Comparison of ENCODE assay signal across 26 mouse cellular contexts in genomic region chr2:113598321-113598720, GRCm38 (mm10).
DNase-seq lines count a peak whose midpoint lies in the region; TF ChIP-seq lines count a peak whose summit lies in the region.
"Had no signal": no experiment of that assay in that cellular context is flagged by ENCODE, and none has a peak within 500 bp of the region (broad histone marks: within the 10 kb centered on the region; RNA-seq: fewer than 3 reads in every experiment).

No protein-coding gene starts in this region.

- no peaks in the 10 kb centered on the region for H3K4me1 ChIP-seq in kidney, adult 2 months (ENCODE audit: control insufficient read depth, insufficient read depth, low read length)

- H3K27me3 ChIP-seq in kidney, adult 2 months (replicated peaks; ENCODE audit: control insufficient read depth, insufficient read depth, low read length): no peaks in the 10 kb centered on the region
- H3K27me3 ChIP-seq: embryonic facial prominence, embryonic 13.5 days; forebrain, embryonic 15.5 days; heart, embryonic 15.5 days; hindbrain, embryonic 13.5 days; intestine, embryonic 15.5 days had no signal

- TF ChIP-seq POLR2A in kidney, adult 2 months (IDR thresholded peaks at IDR 0.05; ENCODE audit: low read depth, low read length): no peak

- DNase-seq in gastrocnemius, adult 2 months: no peak
- DNase-seq in gastrocnemius, postnatal 14 days: no peak
- peak; percentile 25 for DNase-seq in heart, adult 8-10 months (ENCODE audit: low spot score)
- DNase-seq in heart, postnatal 10 days: no peak
- peak; percentile 30 for DNase-seq in kidney, adult 2 months
- DNase-seq in kidney, adult 18-20 months: no peak
- peak; percentile 4 to 24 for DNase-seq in kidney, postnatal 36 days
- DNase-seq in kidney, adult 11 months: no peak
- DNase-seq: adrenal gland, adult 8-10 months; adrenal gland, postnatal 25 days; cerebellum, adult 11-12 months; cerebellum, adult 8-10 months; cerebellum, postnatal 10 days; cerebellum, postnatal 36 days; embryo, embryonic 11 days; gastrocnemius, postnatal 10 days; heart, postnatal 36 days had no signal

- intact Hi-C loops in gastrocnemius, adult 2 months (cut with DNase I): no loop called here
- intact Hi-C loops in gastrocnemius, postnatal 14 days (cut with DNase I; ENCODE audit: low total_unique reads): no loop called here
- intact Hi-C loops in heart, postnatal 10 days (cut with DNase I): loop anchor here (5.0 kb wide), 1 partner anchor 61 kb away; no protein-coding TSS in a partner anchor

- 74% methylated on average over 4 of the region's 4 CpGs for WGBS in kidney, adult 2 months

- H3K4me3 ChIP-seq in gastrocnemius, adult 2 months: peak overlapping the region; percentile 41; the same call in 1 of the 2 replicates
- H3K4me3 ChIP-seq in kidney, adult 2 months (ENCODE audit: insufficient read depth, low read depth, low read length): no peak overlapping the region
- H3K4me3 ChIP-seq: embryonic facial prominence, embryonic 10.5 days; embryonic facial prominence, embryonic 13.5 days; erythroblast, embryonic 14.5 days; forebrain, embryonic 12.5 days; forebrain, embryonic 15.5 days; heart, embryonic 15.5 days; hindbrain, embryonic 10.5 days; hindbrain, embryonic 13.5 days; intestine, embryonic 15.5 days had no signal

- peak overlapping the region; percentile 61; the same call in 1 of the 2 replicates for H3K27ac ChIP-seq in gastrocnemius, adult 2 months
- no peak overlapping the region for H3K27ac ChIP-seq in kidney, adult 2 months (ENCODE audit: insufficient read depth, low read depth, low read length)
- H3K27ac ChIP-seq: embryonic facial prominence, embryonic 10.5 days; embryonic facial prominence, embryonic 13.5 days; forebrain, embryonic 12.5 days; forebrain, embryonic 15.5 days; heart, embryonic 15.5 days; hindbrain, embryonic 10.5 days; hindbrain, embryonic 13.5 days; intestine, embryonic 15.5 days had no signal

- no peak for TF ChIP-seq CTCF in gastrocnemius, adult 2 months (IDR thresholded peaks at IDR 0.05)
- no peak for TF ChIP-seq CTCF in kidney, adult 2 months (conservative IDR thresholded peaks at IDR 0.05; ENCODE audit: insufficient read depth, insufficient read length, low read depth, low read length)

- no peaks in the 10 kb centered on the region; the same call in 1 of the 2 replicates for H3K36me3 ChIP-seq in kidney, adult 2 months (ENCODE audit: control insufficient read depth, insufficient read depth, low read length)
- H3K36me3 ChIP-seq: embryonic facial prominence, embryonic 10.5 days; embryonic facial prominence, embryonic 13.5 days; forebrain, embryonic 12.5 days; forebrain, embryonic 15.5 days; heart, embryonic 15.5 days; hindbrain, embryonic 10.5 days; hindbrain, embryonic 13.5 days; intestine, embryonic 15.5 days had no signal

Comparison
In these comparisons a context has a peak if more than half of its experiments do, and no peak if none do; other contexts are left out.
1. DNase-seq: peak in heart, adult 8-10 months (single experiment), kidney, adult 2 months (single experiment) and kidney, postnatal 36 days (2 of 2); none in gastrocnemius, adult 2 months (single experiment), gastrocnemius, postnatal 14 days (single experiment), heart, postnatal 10 days (0 of 2), kidney, adult 18-20 months (single experiment) and kidney, adult 11 months (single experiment).